Mouse (Mus musculus): ENCODE measurements around the gene 3110070M22Rik.
"Not testable (repeated sequence)": the region's sequence is repeated elsewhere in the genome, so short reads cannot be mapped to it uniquely, and the experiment has no call there.

The 3110070M22Rik gene

DNA sequence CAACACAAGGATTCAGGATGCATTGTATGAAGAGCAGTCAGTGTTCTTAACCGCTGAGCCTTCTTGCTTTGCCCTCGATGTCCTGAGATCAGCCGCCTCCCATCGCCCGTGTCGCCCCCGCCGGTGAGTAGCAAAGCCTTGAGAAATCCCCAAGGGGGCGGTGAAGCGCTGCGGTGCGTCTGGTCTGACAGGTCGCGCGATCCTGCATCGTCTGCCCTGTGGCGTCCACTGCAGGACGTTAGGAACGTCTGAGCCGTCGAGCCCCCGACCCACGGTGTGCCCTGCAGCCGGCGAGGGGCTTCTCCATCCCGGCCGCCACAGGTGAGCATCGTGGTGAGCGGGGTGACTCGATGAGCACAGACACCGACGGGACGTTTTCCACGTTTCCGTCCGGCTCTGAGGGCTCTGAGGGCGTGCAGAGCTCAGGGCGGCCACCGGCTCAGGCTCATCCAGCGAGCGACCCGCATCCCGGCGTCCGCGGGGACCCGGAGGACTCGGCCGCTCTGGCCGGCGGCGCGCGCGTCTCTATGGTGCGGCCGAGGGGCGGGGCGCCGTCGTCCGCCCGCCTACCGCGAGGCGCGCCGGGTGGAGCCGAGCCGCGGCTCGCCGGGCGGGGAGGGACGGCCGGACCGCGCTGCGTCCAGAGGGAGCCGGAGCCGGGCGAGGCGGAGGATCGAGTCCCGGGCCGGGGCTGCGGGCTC is at the start of gene 3110070M22Rik, which contains the start of gene Tmem267:
Gene 3110070M22Rik, minus strand, starts transcription at position 504 of the 701 bp plus-strand sequence.
Gene Tmem267, plus strand, starts transcription at position 160 of the 701 bp plus-strand sequence.
- DNase-seq, result peak; percentile 85

DNA sequence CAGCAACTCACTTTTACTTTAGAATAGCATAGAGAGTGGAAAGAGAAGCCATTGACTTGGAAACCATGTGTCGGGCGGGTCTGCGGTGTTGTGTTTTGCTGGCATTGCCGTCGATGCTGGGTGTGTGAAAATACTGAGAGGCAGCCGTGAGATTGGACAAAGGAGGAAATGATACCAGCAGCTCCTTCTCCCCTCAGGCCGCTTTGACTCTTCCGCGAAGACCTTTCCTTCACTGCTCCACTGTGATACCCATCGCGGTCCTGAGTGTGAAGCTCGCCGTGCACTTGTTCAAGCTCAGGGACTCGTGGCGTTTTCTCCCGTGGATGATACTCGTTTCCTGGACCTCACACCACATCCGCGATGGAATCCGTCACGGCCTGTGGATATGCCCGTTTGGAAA is 6.8 kb upstream of the 3110070M22Rik start:
- DNase-seq, result not testable (repeated sequence)

DNA sequence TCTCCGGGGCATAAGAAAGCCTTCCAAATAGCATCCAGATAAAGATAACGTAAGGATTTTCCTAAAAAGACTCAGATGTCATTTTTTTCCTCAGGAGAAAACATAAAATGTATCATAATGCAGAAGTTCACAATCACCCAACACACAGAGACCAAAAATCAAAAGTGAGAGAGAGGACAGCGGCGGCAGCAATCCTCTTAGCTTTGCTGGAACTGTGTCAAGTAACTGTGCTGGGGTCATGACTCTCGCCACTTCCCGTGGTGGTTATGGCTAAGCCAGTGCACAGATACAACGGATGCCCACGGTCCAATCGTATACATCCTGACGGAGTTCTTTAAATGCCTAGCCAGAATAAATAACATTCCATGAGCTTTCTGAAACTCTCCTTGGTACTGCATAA is 3.9 kb upstream of the 3110070M22Rik start:
- DNase-seq, result not testable (repeated sequence)

DNA sequence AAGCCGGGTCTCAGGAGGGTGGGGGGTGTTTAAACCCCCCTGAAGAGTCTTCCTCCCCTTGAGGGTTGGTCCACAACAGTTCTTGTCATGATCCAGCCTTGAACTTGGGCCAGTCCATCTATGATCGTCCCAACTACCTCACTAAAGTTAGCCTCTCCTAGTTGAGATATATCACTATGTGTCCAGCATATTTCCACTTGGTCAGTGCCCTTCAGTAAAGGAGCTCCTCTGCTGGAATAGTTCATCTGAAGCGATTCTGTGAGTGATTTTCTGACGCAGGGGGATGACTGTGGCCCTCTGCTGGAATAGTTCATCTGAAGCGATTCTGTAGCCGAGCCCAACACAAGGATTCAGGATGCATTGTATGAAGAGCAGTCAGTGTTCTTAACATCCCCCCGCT is 829 bp downstream of the 3110070M22Rik start:
- DNase-seq, result no peak

DNA sequence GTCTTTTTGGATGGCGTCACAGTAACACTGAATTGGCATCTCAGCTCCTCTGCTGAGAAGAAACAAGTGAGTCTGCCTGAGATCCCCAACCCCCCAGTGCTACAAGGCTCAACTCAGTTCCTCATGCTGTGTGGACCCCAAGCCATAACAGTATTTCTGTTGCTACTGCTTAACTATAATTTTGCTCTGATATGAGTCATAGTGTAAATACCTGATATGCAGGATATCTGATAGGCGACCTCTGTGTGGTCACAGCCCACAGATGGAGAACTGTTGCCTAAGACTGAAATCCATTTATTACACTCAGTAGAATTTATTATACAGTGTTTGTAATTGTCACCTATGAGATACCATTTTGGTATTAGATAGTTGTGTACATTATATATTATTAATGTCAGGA is 10.4 kb downstream of the 3110070M22Rik start:
- no peak for DNase-seq

DNA sequence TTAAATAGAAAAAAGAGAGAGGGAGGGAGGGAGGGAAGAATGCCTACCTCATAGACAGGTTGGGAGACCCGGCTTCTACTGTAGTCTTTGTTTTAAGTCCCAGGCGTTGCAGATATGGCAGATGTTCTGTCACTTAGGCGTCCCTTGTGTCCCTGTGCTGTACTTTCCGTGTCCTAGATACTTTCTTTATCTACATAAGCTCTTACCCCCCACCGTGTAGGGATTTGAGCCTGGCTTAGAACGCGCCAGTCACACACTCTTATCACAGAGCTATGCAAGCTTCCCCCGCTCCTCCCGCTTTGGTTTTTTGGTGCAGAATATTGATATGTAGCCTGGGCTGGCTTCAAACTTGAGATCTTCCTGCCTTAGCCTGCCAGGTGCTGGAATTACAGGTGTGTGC is 11.6 kb downstream of the 3110070M22Rik start:
- no peak for DNase-seq

DNA sequence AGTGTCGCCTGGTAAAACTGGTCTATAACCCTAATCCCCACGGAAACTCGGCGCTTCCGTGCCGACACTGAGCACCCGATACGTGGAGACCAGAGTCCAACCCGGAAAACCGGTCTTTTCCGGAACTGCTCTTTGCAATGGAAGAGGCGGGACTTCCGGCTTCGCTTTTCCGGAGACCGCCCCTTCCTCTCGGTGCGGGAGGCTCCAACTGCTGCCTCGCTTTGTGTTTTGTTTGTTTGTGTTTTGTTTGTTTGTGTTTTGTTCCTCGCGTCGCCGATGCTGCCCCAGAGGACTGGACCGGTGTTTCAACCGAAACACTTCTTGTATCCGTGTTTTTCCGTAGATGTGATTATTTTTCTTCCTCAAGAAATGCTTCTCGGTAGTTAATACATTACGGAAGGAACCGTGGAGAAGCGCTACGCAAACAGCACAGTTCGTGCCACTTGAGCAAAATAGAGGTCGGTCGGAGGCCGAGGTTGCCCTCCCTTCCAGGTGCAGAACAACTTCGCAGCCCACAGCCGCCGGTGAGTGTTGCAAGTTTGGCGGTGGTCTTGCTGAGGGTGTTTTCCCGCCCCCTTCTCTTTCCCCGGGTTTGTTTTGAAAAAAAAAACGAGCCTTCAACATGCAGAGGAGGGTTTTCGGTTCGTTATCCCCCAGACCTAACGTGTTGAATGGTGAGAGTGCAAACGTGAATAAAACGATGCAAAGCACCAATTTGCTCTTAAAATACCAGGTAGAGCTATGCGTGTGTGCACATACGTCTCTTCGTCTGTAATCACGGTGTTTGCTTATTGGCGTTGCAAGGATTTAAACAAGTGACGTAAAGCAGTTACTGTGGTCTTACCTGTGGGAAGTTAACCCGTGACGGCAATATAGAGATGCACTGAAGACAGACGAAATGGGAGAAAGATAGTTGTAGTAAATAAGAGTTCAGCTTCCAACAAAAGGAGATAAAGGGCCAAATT is 25.3 kb downstream of the 3110070M22Rik start, which contains the start of gene 4833420G17Rik:
Gene 4833420G17Rik, plus strand, starts transcription at position 173 of the 965 bp plus-strand sequence.
- DNase-seq, result peak; percentile 95

DNA sequence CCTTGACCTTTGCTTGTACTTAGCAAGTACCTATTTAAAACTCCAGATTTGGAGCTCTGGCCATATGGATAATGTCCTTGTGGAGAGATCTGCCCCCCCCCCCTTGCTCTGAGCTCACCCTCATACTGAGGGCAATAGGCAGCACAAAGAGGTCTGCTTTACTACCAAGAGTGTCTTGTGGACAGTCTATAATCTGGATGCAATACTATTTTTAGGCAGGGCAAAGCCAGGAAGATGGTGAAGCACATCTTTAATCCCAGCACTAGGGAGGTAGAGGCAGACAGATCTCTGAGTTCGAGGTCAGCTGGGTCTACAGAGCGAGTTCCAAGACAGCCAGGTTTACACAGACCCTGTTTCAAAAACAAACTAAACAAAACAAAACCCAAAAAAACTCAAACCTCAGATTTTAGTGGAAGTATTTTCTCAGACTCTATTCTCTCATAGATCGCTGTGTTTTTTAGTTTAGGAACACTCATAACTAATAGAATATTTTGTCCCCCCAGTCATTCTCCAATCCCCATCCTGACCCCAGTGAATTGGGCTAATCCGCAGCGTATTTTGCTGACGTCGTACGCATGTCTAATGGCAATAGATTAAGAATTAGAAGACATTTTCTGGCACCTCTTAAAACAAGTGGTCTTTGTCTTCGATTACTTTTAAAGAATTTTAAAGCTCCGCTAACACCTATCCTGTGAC is 26.1 kb downstream of the 3110070M22Rik start:
- DNase-seq, result no peak

DNA sequence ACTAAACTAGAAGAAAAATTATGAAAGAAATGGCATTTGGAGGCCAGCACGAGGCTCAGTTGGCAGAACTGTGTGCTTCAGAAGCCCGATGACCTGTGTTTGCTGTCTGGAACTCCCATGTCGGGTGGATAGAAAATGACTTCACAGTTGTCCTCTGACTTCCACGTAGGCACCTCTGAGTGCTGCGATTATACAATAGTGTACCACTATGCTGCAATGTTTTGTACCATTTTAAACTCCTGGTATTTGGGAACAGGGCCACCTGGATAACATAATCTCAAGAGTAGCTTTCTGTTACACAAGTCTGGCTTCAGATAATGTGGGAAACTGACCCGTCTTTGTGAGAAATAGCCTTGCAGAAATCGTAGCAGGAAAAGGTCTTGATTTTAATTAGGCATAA is 31.8 kb downstream of the 3110070M22Rik start:
- no peak for DNase-seq

DNA sequence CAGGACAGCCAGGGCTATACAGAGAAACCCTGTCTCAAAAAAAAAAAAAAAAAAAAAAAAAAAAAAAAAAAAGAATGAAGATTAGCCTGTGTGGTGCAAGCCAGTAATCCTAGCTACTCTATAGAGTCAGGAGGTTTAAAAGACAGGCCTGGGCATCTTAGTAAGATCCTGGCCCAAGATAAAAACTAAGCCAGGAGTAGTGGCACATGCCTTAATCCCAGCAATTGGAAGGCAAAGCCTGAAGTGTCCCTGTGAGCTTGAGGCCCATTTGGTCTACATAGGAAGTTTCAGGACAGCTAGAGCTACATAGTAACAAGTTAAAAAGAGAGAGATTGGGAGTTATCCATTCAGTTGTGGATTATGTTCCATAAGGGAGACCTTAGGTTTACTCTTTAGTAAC is 33.1 kb downstream of the 3110070M22Rik start:
- DNase-seq, result no peak

DNA sequence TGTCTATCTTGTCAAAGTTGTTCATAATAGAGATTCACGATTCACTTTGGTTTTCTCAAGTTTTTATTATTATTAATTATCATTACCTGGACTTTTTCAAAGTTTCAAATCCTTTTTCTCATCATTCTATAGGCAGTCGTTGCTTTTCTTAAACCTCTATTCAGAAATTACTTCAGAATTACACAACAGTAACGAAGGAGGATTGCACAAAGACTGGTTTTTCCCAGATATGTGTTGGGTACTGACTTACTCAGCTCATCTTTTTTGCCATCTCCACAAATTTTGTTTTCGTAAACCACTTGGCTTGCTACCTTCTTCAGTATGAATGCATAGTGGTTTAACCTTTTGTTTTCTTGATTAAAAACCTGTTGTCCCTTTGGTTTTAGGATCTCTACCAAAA is 34.6 kb downstream of the 3110070M22Rik start:
- no peak for DNase-seq

DNA sequence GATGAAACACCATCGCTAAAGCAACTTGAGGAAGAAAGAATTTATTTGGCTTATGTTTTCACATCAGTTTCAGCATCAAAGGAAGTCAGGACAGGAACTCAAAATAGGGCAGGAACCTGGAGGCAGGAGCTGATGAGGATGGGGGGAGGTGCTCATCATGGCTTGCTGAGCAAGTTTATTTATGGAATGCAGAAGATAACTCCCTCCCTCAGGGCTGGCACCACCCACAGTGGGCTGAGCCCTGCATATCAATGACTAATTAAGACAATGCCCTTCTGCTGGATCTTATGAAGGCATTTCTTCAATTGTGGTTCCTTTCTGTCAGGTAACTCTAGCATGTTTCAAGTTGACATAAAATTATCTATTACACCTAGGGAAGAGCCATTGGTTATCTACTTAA is 45.9 kb downstream of the 3110070M22Rik start:
- DNase-seq, result no peak

All from lung, postnatal 36 days (tissue).